Mouse (Mus musculus) layer of hippocampus, postnatal 10 days (tissue): Measurements from ENCODE around the gene Gm20388. TPM values are rescaled to one million over a fixed set of nuclear protein-coding genes. Genes with fewer than 3 reads are reported as not detected.

Source experiments
- DNase-seq, 2 experiments: peaks; one replicate each; pipeline ENCODE4 v3.0.0; 2021; ENCODE audit warnings: low spot score in 2 of 2
- total RNA-seq, 2 experiments: library from RNA; stranded (reverse); gene quantifications; 2 replicates each; pipeline ENCODE4 v1.2.3; 2021

The Gm20388 gene
- total RNA-seq, 2 experiments from 2014 or later, result not detected

- no peak for DNase-seq
Measured at GRCm38 (mm10) chr8:121072406-121073130, 1161.9 kb downstream of the Gm20388 start.

GRCm38 (mm10) chr8:121073174-121074107 is 1162.8 kb downstream of the Gm20388 start:
- DNase-seq, result no peak

- DNase-seq, result no peak
Measured at GRCm38 (mm10) chr8:121074108-121074847, 1163.6 kb downstream of the Gm20388 start.

- DNase-seq, result no peak
Measured at GRCm38 (mm10) chr8:121074848-121075145, 1164.2 kb downstream of the Gm20388 start.

GRCm38 (mm10) chr8:121075936-121076335 is 1165.3 kb downstream of the Gm20388 start:
- DNase-seq, result no peak

GRCm38 (mm10) chr8:121076555-121076954 is 1165.9 kb downstream of the Gm20388 start:
- no peak for DNase-seq

- DNase-seq, result no peak
Measured at GRCm38 (mm10) chr8:121078721-121079120, 1168.1 kb downstream of the Gm20388 start.

GRCm38 (mm10) chr8:121079201-121079600 is 1168.6 kb downstream of the Gm20388 start:
- DNase-seq, result no peak

GRCm38 (mm10) chr8:121079944-121080343 is 1169.3 kb downstream of the Gm20388 start:
- DNase-seq, result no peak

- DNase-seq, result no peak
Measured at GRCm38 (mm10) chr8:121080361-121081090, 1169.9 kb downstream of the Gm20388 start.

- DNase-seq, result no peak
Measured at GRCm38 (mm10) chr8:121081398-121081797, 1170.8 kb downstream of the Gm20388 start.

- DNase-seq, result no peak
Measured at GRCm38 (mm10) chr8:121082218-121083092, 1171.8 kb downstream of the Gm20388 start.

- peak in 1 of 2 experiments; percentile 43 for DNase-seq
Measured at GRCm38 (mm10) chr8:121083093-121083935, 1172.7 kb downstream of the Gm20388 start.

GRCm38 (mm10) chr8:121083936-121084209 is 1173.2 kb downstream of the Gm20388 start:
- DNase-seq, result no peak

- no peak for DNase-seq
Measured at GRCm38 (mm10) chr8:121084210-121084951, 1173.7 kb downstream of the Gm20388 start, which contains the start of gene Foxf1. Gene Foxf1 (plus strand): TSS chr8:121084386.

GRCm38 (mm10) chr8:121085011-121085410 is 1174.4 kb downstream of the Gm20388 start:
- no peak for DNase-seq

GRCm38 (mm10) chr8:121085561-121085960 is 1174.9 kb downstream of the Gm20388 start:
- DNase-seq, result no peak
